Mouse (Mus musculus): ENCODE data around the gene Myrf.
A peak's percentile ranks its signal among the peaks of the same experiment; 100 is the strongest.

The Myrf gene

DNA sequence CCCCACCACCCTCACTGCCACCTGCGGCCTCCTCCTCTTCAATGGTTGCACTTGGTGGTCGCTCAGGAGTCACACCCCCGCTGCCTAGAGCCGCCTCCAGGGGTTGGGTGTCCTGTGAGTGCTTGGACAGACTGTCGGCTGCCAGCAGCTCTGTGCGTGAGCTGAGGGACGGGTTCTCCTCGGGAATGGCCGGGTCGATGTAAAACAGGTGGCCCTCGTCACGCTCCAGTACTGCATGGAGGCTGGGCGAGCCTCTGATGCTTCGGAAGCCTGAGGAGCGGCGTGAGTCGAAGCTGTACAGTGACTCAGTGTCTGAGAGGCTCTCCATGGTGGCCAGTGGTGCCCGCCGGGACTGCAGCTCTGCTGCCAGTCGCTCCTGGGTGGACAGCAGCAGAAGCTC is 7.6 kb upstream of the Myrf start:
- no peak for DNase-seq

DNA sequence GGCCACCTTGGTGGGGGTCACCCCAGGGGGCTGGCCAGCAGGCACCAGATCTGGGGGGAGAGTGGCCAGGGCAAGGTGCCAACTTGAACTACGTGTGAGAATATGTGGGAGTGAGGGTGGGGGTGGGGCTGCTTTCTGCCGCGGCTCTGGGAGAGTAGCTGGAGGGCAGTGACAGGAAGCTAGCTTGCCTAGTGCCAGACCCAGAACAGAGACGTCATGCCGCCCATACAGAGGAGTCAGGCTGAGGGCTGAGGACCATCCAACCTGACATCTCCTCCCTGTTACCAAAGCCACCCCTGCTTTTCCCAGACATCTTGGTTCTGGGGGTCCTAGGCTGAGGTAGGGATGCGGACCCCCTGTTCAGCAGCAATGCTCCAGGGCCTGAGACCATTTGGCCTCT is 6.6 kb upstream of the Myrf start:
- no peak for DNase-seq

DNA sequence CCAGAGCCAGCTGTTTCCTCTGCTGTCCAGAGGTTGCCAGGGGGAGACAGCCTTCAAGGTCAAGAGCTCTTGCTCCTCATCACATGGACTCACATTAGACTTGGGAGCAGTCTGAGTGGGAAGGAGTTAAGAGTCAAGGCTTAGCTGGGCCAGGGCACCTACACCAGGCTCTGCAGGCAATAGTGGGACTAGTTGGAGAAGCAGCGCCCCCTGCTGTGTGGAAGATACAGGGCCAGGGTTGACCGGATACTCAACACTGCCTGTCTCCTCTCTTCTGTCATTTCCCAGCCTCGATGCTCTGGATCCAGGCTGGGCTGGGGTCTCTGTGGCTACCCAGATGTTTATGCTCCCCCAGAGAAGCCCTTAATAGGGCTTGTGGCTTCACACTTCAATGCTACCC is 3.6 kb upstream of the Myrf start:
- DNase-seq: peak; percentile 62 to 63

DNA sequence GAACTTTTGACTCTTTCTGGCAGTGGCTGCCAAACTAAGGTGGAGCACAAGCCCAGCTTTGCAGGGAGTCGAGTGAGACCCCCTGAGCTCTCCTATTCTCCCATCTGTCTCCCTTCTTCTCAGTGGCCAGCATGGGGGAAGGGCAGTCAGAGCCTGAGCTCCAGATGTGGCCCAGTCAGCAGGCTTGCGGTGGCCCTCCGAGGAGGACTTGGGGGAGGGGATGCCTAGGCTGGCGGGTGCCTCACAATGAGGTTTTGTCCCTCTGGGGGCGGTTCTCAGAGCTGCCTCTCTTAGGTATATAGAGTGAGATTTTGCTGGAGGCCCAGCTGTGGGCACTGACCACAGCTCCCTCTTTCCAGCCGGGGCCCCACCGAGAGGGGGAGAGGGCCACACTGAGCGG is 2.4 kb upstream of the Myrf start:
- DNase-seq: peak in 1 of 2 experiments; percentile 39

DNA sequence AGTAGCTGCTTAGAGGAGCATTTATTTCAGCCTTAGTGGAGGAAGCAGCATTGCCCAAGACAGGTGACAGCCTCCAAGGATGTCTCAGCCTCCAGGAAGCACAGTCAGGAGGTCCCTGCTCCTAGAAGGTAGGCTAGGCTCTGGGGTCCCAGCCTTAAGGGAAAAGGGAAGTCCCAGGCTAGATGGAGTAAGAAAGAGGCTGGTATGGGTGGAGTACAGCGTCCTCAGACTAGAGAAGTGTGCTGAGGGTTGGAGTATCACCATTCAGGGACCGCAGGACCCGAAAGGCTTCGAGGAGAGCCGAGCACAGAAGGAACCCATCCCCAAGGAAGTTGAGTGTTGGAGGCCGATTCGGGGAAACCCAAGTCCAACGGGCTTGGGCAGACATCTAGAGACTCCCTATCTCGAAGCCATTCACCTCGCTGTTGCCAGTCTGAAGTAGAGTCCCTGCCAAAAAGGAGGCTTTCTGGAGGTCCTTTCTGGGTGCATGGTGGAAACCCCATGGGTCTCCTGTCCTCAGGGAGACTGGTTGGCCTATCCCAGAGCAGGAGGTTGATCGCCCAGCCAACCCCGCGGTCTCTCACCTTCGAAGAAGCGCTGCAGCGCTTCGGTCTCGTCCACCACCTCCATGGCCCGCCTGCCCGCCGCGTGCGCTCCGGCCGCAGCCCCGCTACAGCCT is 434 bp downstream of the Myrf start:
- no peak for DNase-seq

DNA sequence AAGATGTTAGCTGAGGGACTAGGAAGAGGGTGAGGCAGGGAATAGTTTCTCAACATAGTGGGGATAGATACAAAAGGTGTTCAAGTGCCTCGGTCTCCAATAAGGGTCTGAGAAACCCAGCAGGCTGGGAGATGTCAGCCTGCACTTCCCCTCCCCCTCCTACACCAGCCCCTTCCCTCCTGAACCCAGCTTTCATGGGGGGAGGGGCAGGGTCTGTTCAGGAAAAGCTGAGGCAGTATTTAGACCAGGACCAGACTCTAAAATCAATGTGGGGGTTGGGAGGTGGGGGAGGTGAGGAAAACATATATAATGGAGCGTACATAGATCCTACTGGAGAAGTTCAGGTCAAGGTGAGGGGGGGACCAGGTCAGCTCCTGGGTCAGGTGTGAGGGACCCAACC is 1.1 kb downstream of the Myrf start:
- no peak for DNase-seq

DNA sequence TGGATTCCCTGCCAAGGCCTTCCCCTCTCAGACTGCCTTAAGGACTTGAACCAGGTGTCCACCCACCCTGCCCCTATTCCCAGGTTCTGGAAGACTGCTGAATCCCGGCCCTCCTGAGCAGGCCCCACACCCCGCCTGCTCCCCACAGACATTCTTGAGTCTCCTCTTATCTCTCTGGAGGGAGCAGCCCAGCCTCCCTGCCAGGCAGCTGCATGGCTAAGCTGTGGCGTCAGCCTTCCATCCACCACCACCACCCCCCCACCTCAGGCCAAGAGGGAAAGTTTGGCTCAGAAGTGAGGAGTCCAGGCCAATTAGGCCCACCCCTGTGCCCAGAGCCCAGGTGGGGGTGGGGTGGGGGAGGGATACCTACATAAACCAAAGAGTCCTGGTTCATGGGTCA is 2.1 kb downstream of the Myrf start:
- no peak for DNase-seq

DNA sequence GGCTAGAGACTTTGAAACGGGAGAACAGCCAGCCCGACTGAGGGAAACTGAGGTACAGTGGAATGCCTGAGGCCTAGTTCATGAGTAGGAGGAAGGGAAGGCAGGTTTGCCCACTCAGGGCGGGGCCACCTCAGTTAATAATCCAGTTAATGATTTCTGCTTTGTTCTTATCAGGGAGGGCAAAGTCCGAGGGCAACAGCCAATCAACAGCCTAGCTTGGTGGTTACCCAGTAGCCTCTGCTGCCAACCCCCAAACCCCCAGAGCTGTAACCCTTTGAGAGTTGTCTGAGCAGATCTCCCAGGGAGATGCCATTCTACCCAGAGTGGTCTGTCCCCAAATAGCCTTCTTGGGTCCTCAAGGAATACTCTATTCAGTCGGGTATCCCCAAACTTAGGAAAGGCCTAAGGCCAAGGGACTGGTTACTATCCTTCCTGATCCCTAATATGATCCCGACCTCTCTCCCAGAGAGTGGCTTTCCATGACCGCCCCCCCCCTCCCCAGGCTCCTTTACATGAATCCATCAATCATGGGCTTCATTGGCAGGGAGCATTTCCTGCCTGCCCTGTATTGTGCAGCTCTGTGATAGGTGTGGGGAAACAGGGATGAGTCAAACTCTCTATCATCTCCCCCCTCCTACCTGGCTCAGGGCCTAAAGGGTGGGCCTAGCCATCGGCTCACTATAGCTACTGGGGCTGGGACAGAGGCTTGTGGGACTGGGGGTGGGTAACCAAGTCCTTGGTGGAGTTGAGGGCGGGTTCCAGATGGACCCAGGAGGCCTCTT is 4.6 kb downstream of the Myrf start:
- DNase-seq: no peak

DNA sequence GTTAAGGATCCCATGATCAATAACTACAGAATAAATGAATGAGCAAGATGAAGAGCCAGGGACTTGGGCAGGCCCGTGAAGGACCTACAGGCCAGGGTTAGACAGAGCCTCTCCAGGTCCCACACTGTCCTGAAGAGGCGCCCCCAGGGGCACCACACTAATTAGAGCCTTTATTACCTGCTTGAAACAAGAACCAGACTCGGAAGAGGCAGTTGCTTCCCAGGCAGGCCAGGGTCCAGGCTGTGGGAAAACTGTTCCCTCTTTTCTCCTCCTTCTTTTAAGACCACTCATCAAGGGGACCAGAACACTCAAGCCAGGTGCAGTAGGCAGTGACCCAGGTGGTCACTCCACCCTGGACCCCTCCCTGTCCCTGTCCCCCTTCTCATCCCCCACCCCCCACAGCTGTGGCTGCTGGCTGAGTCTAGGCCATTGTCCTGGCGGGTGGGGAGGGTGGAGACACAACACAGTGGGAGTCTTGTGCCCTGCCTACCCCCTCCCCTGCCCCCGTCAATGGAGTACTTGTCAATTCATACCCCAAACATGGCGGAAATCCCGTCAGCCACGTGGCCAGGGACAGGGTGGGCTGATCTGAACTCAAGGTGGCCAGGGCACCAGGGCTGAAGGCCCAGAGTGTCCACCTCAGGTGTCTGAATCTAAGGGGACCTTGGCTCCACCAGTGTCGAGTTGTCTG is 8.1 kb downstream of the Myrf start:
- DNase-seq: peak in 1 of 2 experiments; percentile 33

DNA sequence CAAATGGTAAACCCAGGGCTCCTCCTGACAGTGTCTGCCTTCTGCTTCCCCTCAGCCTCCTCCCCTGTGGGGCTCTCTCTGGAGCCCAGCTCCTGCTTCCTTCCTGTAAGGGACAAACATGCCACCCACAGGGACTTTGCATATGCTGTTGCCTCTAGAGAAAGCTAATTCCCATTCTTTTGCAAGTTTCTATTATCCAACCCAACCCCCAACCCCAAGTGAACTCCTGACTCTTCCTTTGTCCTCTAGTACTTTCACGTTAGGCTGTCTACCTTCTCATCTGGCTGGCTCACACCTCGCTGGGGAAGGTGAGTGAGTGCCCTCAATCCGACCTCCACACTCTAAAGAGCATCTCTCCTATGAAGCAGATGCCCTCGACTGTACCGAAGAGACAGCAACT is 8.7 kb downstream of the Myrf start:
- DNase-seq: no peak

DNA sequence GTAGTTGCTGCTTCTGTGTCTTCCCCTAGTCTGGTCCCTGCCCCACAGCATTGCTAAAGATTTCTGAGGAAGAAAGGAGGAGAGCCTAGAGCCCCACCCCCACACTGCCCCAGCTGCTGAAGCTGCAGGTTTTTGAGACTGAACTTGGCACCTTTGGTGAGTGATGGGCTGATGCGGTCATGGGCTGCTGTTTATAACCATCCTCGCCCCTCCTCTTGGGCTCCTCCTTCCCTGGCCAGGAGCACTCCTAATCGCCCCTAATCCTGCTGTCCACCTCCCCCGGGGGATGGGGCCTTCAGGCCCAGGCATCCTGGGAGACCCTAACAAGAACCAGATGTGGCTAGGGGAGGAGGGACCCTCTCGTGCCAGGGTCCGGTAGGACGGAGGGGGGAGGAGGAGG is 9.5 kb downstream of the Myrf start:
- no peak for DNase-seq

DNA sequence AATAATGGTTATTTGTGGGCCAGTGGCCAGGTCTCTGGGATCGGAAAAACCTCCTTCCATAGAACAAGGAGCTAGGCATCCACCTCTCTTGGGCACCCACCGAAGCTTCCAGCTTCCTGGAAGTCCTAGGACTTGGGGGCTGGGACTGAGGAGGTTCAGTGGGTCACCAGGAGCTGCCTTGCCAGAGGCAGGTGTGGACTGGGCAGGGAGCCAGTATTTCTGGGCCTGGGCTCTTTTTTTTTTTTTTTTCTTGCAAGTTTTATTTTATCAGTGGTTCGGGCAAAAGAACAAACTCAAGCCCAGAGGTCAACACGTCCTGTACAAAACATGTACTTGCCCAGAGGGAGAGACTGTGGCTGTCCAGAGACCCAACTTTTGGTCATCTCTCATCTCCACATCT is 14.8 kb downstream of the Myrf start:
- no peak for DNase-seq

DNA sequence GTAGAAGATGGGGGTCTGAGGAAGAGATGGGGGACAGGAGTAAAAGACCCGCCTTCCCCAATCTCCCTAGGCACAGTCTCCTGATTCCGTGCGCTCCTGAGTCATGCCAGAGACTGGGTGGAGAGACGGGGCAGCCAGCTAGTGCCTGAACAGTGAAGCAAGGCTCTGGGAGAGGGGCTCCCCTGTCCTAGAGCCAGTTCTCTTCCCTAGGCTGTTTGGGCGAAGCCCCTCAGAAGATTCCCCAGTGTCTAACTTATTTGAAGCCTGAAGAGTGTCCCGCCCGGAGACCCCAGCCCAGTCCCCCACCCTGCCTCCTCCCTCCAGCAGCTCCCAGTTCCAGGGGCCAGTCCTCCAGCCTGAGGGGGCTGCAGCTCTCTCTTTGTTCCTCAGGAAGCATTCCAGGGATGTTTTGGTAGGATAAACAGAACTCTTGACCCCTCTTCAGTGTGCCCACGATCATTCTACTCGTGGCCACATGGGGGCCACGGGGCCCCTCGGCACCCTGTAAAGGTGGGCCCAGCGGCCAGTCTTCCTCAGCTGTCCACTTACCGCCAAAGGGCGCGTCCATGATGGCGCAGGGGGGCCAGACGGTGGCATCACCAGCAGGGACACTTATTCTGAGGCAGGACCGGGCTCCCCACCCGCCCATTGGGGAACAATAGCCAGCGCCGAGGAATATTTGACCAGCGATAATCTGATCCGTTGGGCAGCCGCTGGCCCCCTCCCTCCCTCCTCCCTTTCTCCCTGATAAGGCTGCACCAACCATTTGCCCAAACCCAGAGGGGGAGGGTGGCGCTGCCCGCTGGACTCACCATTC is 15.7 kb downstream of the Myrf start:
- no peak for DNase-seq

DNA sequence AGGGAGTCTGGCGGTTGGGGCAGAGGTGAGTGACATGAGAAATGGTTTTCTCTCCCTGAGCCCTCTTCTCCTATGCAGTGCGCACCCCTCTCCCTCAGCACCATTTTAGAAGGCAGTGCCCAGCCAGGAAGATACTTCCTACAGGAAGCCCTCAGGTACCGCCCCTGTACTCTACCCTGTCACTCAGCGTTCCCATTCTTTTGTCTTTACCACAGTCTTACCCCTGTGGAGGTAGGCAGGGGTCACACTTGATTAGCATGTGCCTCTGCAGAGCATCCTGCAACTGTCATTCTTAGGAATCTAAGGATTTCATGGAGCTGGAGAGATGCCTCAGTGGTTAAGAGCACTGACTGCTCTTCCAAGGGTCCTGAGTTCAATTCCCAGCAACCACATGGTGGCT is 17.0 kb downstream of the Myrf start:
- no peak for DNase-seq

DNA sequence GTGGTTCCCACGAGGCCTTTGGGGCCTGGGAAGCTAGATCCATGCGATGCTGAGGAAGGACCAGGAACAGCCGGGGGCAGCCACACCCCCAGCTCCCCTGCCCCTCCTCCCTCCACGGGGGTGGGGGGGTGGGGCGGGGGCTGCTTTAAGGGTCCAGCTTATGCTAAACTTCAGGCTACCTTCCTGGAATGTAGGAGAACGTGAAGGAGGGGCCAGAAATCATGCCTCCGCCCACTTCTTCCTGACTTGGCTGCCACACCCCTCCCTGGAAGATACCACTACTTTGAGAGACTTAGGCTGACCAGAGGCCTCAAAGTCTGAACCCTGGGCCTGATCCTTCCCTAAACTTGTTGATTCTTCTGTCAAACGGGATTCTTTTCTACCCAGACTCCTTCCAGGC is 17.9 kb downstream of the Myrf start:
- no peak for DNase-seq

DNA sequence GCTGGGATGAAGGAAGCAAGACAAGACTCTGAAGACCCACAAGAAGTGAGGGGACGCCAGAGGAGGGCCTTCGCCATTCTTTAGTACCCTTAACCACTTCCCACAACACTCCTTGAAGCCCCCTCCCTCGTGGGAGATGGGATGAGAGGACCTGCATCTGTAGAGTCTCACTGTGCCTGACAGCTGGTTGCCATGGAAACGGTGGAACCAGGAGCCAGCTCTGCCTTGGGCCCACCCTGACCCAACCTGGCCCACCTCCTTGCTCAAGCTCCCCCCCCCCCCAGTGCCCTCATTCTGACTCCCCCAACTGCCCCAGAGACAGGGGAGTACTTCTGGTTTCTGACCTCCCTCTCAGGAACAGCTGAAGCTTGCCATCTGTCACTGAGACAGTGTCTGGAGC is 19.0 kb downstream of the Myrf start:
- no peak for DNase-seq

DNA sequence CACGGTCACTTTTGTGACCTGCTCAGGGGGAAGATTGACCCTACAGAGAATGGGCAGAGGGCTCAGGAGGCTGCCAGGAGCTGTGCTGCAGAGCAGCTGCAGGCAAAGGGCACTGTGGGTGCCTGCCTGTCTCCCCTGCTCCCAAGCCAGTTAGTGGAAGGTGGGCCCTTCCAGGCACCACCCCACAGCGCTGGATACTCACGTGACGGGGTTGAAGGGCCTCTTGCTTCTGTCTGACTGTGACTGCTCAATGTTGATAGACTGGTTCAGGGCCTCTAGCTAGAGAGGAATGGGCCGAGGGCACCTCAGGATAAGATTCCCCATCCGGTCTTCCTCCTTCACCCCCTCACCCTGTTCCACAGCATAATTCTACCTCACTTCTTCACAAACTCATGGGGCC is 21.0 kb downstream of the Myrf start:
- DNase-seq: no peak

DNA sequence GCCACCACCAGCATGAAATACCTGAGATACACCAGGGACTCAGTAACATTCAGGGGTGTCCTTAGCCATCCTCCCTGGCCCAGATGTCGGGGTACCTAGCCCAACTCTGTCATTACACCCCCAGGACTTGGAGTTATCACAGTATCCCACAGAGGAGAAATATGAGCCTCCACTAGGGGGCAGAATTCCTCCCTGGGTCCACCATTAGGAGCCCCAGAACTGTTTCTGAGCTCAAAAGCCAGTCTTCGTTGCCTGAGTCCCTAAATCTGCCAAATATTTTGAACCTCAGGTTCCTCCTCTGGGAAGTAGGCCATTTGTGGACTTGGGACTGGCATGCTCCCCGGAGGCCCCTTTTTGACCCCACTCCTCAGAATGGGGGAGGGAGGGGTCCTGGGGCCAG is 21.4 kb downstream of the Myrf start:
- DNase-seq: peak; percentile 66 to 76

DNA sequence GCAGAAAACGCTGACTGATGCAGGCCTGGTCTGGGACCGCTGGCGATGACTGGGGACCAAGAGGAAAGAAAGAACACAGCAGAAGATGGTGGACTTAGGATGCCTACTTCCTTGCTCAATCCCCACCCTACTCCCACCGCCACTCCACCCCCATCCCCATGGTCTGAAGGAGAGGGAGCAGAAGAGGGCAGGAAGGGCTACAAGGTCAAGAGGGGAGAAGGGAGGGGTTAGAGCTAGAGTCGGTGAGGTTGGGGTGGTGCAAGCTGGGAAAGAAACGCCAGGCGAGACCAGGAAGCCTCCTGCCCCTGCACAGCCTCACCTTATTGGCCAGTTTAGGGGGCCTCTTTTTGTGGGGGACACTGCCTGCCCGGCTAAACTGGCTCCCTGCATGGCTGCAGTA is 24.4 kb downstream of the Myrf start:
- no peak for DNase-seq

DNA sequence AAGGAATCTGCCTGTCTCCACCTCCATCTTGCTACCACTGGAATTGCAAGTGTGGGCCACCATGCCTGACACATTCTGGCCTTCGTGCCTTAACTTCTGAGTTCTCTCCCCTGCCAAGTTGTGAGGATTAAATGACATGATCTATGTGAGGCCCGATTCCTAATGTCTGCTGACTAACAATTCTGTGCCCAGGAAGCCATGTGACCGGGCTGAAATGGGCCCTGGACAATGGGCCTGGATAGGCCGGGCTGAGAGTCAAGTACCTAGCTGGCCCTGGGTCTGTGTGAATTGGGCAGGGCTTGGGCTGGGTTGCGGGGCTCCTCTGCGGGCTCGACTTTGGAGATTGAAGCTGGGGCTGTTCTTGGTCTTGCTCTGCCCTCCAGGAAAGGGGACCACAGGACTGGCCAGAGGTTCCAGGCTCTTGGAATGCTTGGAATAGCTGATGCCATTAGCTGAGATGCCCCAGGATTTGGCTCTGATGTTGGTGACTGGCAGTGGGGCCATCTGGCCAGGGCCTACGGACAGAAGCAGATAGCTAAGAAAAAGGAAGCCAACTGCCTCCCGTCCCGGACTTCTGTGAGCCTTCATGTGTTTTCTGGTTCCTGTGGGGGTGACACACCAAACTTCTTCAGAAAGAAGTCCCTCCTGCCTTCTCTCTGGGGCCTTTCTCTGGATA is 26.6 kb downstream of the Myrf start:
- peak; percentile 50 to 62 for DNase-seq

DNA sequence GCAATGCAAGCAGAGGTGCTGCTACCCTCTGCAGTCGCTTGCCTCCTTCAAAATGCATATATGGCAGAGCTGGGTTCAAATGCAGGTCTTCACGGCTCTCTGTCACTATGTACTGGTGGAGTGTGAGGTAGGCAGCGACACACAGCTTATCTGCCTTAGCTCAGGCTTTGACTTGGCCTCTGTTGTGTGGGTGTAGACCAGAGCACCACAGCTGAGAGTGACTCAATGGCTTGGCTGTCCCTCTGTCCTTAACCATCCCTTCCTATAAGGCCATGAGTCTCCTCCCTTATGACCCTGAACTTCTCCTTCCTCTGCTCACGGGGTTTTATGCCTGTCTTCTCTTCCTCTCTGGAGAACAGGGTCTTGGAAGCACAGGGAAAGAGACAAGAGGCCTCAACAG is 29.7 kb downstream of the Myrf start:
- no peak for DNase-seq

DNA sequence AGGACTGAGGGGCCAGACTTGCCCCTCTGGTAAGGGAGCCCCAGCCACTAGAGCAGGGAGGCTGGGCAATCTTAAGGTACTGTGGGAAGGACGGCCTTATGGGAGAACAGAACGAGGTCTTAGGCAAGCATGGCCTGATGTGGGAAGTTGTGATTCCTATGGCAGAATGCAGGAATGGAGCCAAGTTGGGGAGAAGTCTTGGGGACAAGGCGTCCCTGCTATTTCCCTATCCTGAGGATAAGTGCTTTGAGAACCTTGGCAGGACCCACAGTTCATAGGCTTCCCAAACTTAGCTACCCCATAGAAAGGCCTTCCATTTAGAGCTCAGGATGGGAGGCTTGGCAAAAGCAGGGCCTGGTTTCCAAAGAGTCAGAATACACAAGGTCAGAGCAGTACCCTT is 31.7 kb downstream of the Myrf start:
- no peak for DNase-seq

DNA sequence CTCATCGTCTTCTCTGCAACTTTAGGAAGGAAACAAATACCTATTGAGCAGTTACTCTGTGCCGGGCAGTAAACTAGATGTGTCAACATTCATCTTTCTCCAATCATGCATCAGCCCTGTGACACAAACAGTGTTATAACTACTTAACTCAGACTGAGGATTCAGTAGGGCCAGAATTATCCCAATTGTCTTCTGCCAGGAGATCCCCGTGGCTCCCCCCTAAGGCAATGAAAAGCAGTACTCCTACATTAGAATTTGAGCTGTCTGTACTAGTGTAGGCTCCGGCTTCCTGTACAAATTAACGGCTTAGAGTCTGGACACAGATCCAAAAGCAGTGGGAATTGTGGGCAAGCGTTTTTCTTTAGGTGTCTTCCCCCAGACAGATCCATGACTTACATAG is 35.5 kb downstream of the Myrf start:
- no peak for DNase-seq
